Mouse (Mus musculus): ENCODE results near the gene Elmo2.

- TF ChIP-seq POLR2A (IDR thresholded peaks at IDR 0.05; ENCODE audit: extremely low read depth, insufficient read depth, low read length), result no peak
- no peak for TF ChIP-seq CTCF (IDR thresholded peaks at IDR 0.05; ENCODE audit: extremely low read depth, insufficient read depth, low read length)
Observed at GRCm38 (mm10) chr2:165239533-165240144, 86.6 kb downstream of the Elmo2 start.

Measured in cortical plate, adult 2 months (tissue).